Mouse (Mus musculus): ENCODE measurements around the gene Prkci.

GRCm38 (mm10) chr3:31100802-31101201, 105.3 kb downstream of the Prkci start:
- TF ChIP-seq POLR2A (IDR thresholded peaks at IDR 0.05; ENCODE audit: borderline replicate concordance, insufficient read depth, low read length) = no peak
- no peak for TF ChIP-seq CTCF (IDR thresholded peaks at IDR 0.05; ENCODE audit: borderline replicate concordance, insufficient read depth, low read depth, low read length)
